In the genomic region with DNA sequence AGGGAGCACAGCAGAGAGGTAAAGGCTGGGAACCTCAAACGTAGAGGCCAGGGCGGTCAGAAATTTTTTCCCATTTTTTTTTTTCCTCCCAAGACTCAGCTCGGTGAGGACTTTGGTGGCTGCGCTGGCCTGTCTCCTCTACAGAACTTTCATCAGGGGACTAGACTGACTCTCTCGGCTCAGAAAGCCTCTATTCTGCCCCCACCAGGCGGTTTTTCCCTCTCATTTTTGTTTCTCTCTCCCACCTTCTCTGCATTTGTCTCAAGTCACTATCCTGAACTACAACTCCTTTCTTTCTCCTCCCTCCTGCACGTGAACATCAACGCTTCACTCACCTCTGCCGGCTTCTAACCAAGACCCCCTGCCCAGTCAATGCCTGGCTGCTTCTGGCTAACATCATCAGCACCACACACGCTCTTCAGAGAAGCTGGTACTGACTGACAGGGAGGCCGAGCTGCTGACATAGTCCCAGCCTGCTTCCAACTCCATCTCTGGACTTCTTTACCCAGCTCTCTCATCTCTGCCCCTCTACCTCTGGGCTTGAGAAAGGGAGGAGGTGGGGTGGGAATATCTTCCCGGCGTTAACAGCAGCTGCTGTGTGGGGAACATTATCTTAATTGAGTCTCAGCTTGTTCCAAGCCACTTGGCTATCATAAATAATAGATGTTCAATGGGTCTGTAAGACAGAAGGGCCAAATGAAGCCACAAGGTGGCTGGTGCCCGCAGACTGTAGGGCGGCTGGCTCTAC, we compare ENCODE assay signal across 8 mouse cellular contexts.
A peak's percentile ranks its signal among the peaks of the same experiment; 100 is the strongest.
DNase-seq lines count a peak whose midpoint lies in the region; ATAC-seq and TF ChIP-seq lines count a peak whose summit lies in the region.

No protein-coding gene starts in this region.

- peak overlapping the region; percentile 65 for H3K4me2 ChIP-seq in intestine, embryonic 16.5 days (ENCODE audit: low read depth, low read length)
- H3K4me2 ChIP-seq in neural tube, embryonic 14.5 days (ENCODE audit: low read depth, low read length), result peak overlapping the region; percentile 65

- no peak overlapping the region for H3K27ac ChIP-seq in thymus, adult 2 months (ENCODE audit: control insufficient read depth, insufficient read depth, low read length)
- H3K27ac ChIP-seq in intestine, embryonic 16.5 days (ENCODE audit: low read length), result no peak overlapping the region
- no peak overlapping the region for H3K27ac ChIP-seq in neural tube, embryonic 14.5 days (ENCODE audit: low read depth, low read length)

- H3K27me3 ChIP-seq in thymus, adult 2 months (ENCODE audit: control insufficient read depth, insufficient read depth, low read length), result no peaks in the 10 kb centered on the region
- peaks cover 7% of the 10 kb centered on the region; the same call in 1 of the 2 replicates for H3K27me3 ChIP-seq in intestine, embryonic 16.5 days (replicated peaks; ENCODE audit: control insufficient read depth, insufficient read depth, low read length)
- no peaks in the 10 kb centered on the region for H3K27me3 ChIP-seq in neural tube, embryonic 14.5 days (ENCODE audit: control insufficient read depth, insufficient read depth, low read length)

- TF ChIP-seq POLR2A in thymus, adult 2 months (IDR thresholded peaks at IDR 0.05; ENCODE audit: control insufficient read depth, extremely low read depth, insufficient read depth, low read length, poor library complexity), result no peak

- H3K9me3 ChIP-seq in intestine, embryonic 16.5 days (ENCODE audit: control insufficient read depth, low read length), result no peaks in the 10 kb centered on the region
- H3K9me3 ChIP-seq in neural tube, embryonic 14.5 days (ENCODE audit: control insufficient read depth, low read length), result no peaks in the 10 kb centered on the region

- no peak for DNase-seq in frontal cortex, postnatal 10 days (ENCODE audit: low spot score in 2 of 2)
- DNase-seq in thymus, adult 2 months, result peak; percentile 29
- no peak for DNase-seq in thymus, postnatal 10 days (ENCODE audit: low spot score in 2 of 2)
- DNase-seq in spleen, adult 12 weeks (ENCODE audit: low spot score), result no peak
- no peak for DNase-seq in urinary bladder, adult 18-20 months (ENCODE audit: low spot score in 2 of 2)

- H3K4me3 ChIP-seq in thymus, adult 2 months (ENCODE audit: control insufficient read depth, insufficient read depth, low read length), result peak overlapping the region; percentile 35
- H3K4me3 ChIP-seq in intestine, embryonic 16.5 days (ENCODE audit: low read length), result peak overlapping the region; percentile 46
- peak overlapping the region; percentile 23 for H3K4me3 ChIP-seq in neural tube, embryonic 14.5 days (ENCODE audit: low read depth, low read length)

- H3K36me3 ChIP-seq in thymus, adult 2 months (ENCODE audit: control insufficient read depth, insufficient read depth, low read length), result no peaks in the 10 kb centered on the region
- no peaks in the 10 kb centered on the region for H3K36me3 ChIP-seq in intestine, embryonic 16.5 days (ENCODE audit: control insufficient read depth, insufficient read depth, low read length)
- no peaks in the 10 kb centered on the region for H3K36me3 ChIP-seq in neural tube, embryonic 14.5 days (ENCODE audit: control insufficient read depth, insufficient read depth, low read length)

- peaks cover 23% of the 10 kb centered on the region for H3K4me1 ChIP-seq in thymus, adult 2 months (replicated peaks; ENCODE audit: control insufficient read depth, insufficient read depth, low read length)
- peaks cover 5% of the 10 kb centered on the region; the same call in 1 of the 2 replicates for H3K4me1 ChIP-seq in intestine, embryonic 16.5 days (ENCODE audit: control insufficient read depth, insufficient read depth, low read length)
- H3K4me1 ChIP-seq in neural tube, embryonic 14.5 days (ENCODE audit: control insufficient read depth, insufficient read depth, low read length), result peaks cover 11% of the 10 kb centered on the region; the same call in 1 of the 2 replicates

- ATAC-seq in frontal cortex, adult (ENCODE audit: low TSS enrichment), result peak; percentile 82
- no peak for ATAC-seq in intestine, embryonic 16.5 days
- ATAC-seq in neural tube, embryonic 14.5 days (ENCODE audit: low read depth), result peak; percentile 69

- H3K9ac ChIP-seq in intestine, embryonic 16.5 days (ENCODE audit: low read depth, low read length), result 0 out of 2 replicates have a peak overlapping the region, but pooled peaks have one; percentile 6
- no peak overlapping the region for H3K9ac ChIP-seq in neural tube, embryonic 14.5 days (replicated peaks; ENCODE audit: low read depth, low read length)

- no peak for TF ChIP-seq CTCF in thymus, adult 2 months (IDR thresholded peaks at IDR 0.05; ENCODE audit: borderline replicate concordance, control insufficient read depth, extremely low read depth, insufficient read depth, low read length, poor library complexity)

- WGBS in thymus, adult 2 months, result 11% methylated on average over 15 of the region's 15 CpGs
- 16% methylated on average over 15 of the region's 15 CpGs for WGBS in intestine, embryonic 16.5 days
- 9% methylated on average over 14 of the region's 15 CpGs for WGBS in neural tube, embryonic 14.5 days
